In the genomic region with DNA sequence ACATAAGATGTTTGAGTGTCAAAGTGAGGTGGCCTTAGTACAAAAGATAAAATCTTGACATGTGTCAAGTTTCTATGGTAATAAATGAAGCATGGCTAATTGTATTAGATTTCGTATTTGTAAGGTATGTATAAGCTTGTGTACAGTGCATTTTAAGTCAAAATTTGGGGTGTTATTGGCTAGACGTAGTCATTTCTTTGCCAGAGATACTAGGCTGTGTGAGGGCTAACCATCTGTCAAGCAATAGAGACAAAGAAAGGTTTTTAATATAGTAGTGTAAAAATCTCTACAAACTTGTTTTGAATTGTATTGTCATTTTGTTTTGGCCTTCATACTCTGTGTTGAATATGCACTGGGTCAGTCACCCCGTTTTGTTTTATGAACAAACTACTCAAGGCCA, we compare ENCODE assay signal across 15 mouse cellular contexts.
"Had no signal": no experiment of that assay in that cellular context is flagged by ENCODE, and none has a peak within 500 bp of the region (broad histone marks: within the 10 kb centered on the region; RNA-seq: fewer than 3 reads in every experiment).

No protein-coding gene starts in this region.

- H3K27me3 ChIP-seq: limb, embryonic 13.5 days; liver, embryonic 12.5 days; neural tube, embryonic 15.5 days had no signal

- ATAC-seq: liver, embryonic 12.5 days had no signal

- H3K36me3 ChIP-seq: limb, embryonic 13.5 days; liver, embryonic 12.5 days; midbrain, embryonic 10.5 days; neural tube, embryonic 15.5 days had no signal

- H3K9ac ChIP-seq: limb, embryonic 13.5 days; liver, embryonic 12.5 days; lung, embryonic 14.5 days; neural tube, embryonic 15.5 days had no signal

- H3K4me3 ChIP-seq: limb, embryonic 13.5 days; liver, embryonic 12.5 days; midbrain, embryonic 10.5 days; myocyte; neural tube, embryonic 15.5 days had no signal

- DNase-seq: kidney, postnatal 36 days; left cerebral cortex, postnatal 4 days; lung, embryonic 14.5 days; lung, postnatal 10 days; lung, postnatal 4 days; midbrain, embryonic 14.5 days; right cerebral cortex, adult 18-20 months; right cerebral cortex, postnatal 25 days; thymus, postnatal 36 days had no signal

- H3K9me3 ChIP-seq: limb, embryonic 13.5 days; liver, embryonic 12.5 days; midbrain, embryonic 10.5 days; neural tube, embryonic 15.5 days had no signal

- H3K4me2 ChIP-seq: limb, embryonic 13.5 days; liver, embryonic 12.5 days; lung, embryonic 14.5 days; neural tube, embryonic 15.5 days had no signal

- H3K27ac ChIP-seq: kidney, postnatal 0 days; limb, embryonic 13.5 days; liver, embryonic 12.5 days; midbrain, embryonic 10.5 days; neural tube, embryonic 15.5 days had no signal
